Mouse (Mus musculus): ENCODE data around the gene Faxc. TPM values are rescaled to one million over a fixed set of nuclear protein-coding genes. Genes with fewer than 3 reads are reported as not detected.

The Faxc gene
- polyA plus RNA-seq (2015; fragmentation: Nextera tagmentation; extraction: Ambion mirVana) = 1.5 and 1.7 TPM in 2 replicates

DNA sequence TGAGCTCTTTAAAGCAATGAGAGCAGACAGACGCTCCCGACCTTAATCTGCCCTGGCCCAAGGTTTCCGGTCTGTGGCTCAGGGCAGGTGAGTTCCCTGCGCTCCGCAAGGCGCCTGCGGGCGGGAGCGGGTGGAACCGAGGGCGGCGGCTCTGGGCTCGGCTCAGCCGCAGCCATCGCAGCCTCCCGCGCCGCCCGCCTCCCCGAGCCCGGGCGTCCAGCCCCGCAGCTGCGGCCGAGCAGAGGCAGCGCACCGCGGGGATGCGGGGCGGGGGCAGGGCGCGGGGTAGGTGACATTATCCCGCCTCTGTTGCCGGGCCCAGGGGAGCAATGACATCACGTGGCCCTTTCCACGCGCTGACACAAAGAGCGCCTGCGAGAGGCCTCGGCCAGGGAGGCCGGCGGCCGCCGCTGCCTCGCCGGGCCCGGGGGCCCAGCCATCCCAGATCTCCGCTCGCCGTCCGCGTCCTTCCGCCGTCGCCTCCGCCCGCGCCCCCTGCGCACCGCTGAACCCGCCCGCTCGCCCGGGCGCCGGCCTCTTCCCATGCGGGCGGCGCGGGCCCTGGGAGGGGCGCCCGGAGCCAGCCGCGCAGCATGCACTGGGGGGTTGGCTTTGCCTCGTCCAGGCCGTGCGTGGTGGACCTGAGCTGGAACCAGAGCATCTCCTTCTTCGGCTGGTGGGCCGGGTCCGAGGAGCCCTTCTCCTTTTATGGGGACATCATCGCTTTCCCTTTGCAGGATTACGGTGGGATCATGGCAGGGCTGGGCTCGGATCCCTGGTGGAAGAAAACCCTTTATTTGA is at the start of gene Faxc:
Faxc (plus strand) TSS at position 359 of the 801 bp plus-strand sequence.
- WGBS = under 1% methylated on average over 70 of the region's 83 CpGs
- ATAC-seq (ENCODE audit: low FRiP score, low TSS enrichment) = peak; percentile 83
- Histone ChIP-seq H3K4me2 (replicated peaks; ENCODE audit: low read depth) (peak within 1 kb of the TSS; percentile 98), H3K4me1 (replicated peaks; ENCODE audit: control insufficient read depth, insufficient read depth) (no peaks in the 10 kb centered on the region), H3K36me3 (ENCODE audit: control insufficient read depth, insufficient read depth, low read length) (no peaks in the 10 kb centered on the region), H3K4me3 (ENCODE audit: low read depth, low read length) (peak within 1 kb of the TSS; percentile 73), H3K27ac (replicated peaks) (peak within 1 kb of the TSS; percentile 86), H3K27me3 (ENCODE audit: control insufficient read depth, insufficient read depth, low read length) (no peaks in the 10 kb centered on the region), H3K9ac (ENCODE audit: low read length) (peak within 1 kb of the TSS; percentile 87), H3K9me3 (ENCODE audit: control insufficient read depth, low read length) (no peaks in the 10 kb centered on the region)
- no peak for TF ChIP-seq EP300 (optimal IDR thresholded peaks at IDR 0.05)
- no peak for TF ChIP-seq CTCF (IDR thresholded peaks at IDR 0.05; ENCODE audit: low read depth)
- DNase-seq (ENCODE audit: low spot score) = peak; percentile 57

DNA sequence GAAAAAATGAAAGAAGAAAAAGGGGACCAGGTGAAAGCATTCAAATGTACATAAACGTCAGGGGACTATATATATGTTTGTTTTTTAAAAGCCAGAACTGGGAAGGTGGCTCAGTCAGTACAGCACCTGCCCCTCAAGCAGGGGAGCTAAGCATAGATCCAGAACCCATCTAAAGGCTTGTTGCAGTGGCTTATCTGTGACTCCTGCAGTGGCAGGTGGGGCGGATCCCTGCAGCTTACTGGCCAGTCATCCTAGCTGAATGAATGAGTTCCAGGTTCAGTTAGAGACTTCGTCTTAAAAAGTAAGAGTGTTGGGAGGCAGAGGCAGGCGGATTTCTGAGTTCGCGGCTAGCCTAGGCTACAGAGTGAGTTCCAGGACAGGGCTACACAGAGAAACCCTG is 48.3 kb upstream of the Faxc start:
- Histone ChIP-seq H3K9ac (ENCODE audit: low read length) (no peak overlapping the region), H3K4me2 (replicated peaks; ENCODE audit: low read depth) (no peak overlapping the region), H3K36me3 (ENCODE audit: control insufficient read depth, insufficient read depth, low read length) (no peaks in the 10 kb centered on the region), H3K4me1 (replicated peaks; ENCODE audit: control insufficient read depth, insufficient read depth) (no peaks in the 10 kb centered on the region), H3K9me3 (ENCODE audit: control insufficient read depth, low read length) (no peaks in the 10 kb centered on the region), H3K27ac (replicated peaks) (no peak overlapping the region), H3K27me3 (ENCODE audit: control insufficient read depth, insufficient read depth, low read length) (no peaks in the 10 kb centered on the region), H3K4me3 (ENCODE audit: low read depth, low read length) (no peak overlapping the region)
- TF ChIP-seq EP300 (optimal IDR thresholded peaks at IDR 0.05) = no peak
- no peak for TF ChIP-seq CTCF (IDR thresholded peaks at IDR 0.05; ENCODE audit: low read depth)
- ATAC-seq (ENCODE audit: low FRiP score, low TSS enrichment) (no peak), DNase-seq (ENCODE audit: low spot score) (no peak)
- WGBS = 95% methylated on average over 6 of the region's 6 CpGs

DNA sequence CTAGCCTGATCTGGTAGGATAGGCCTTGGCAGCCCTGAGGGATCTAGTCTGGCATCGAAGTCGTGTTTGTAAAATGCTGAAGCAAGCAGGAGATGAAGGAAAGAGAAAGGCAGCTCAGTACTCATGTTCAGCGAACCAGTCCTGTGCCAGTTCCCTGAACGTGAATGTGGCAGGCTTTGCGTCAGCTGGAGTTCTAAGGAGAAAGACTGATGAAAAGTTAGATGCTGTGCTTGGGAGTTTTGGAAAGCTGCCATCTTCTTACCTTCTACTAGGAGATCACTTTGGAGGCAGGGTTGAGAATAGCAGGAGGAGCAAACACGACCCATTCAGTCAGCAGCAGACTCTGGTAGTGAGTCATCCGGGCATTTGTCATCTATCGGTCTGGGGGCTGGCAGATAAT is 45.3 kb upstream of the Faxc start:
- DNase-seq (ENCODE audit: low spot score) (no peak), ATAC-seq (ENCODE audit: low FRiP score, low TSS enrichment) (no peak)
- 49% methylated on average over 8 of the region's 8 CpGs for WGBS
- Histone ChIP-seq H3K4me2 (replicated peaks; ENCODE audit: low read depth) (no peak overlapping the region), H3K9me3 (ENCODE audit: control insufficient read depth, low read length) (no peaks in the 10 kb centered on the region), H3K27ac (replicated peaks) (no peak overlapping the region), H3K4me1 (replicated peaks; ENCODE audit: control insufficient read depth, insufficient read depth) (no peaks in the 10 kb centered on the region), H3K27me3 (ENCODE audit: control insufficient read depth, insufficient read depth, low read length) (no peaks in the 10 kb centered on the region), H3K4me3 (ENCODE audit: low read depth, low read length) (no peak overlapping the region), H3K9ac (ENCODE audit: low read length) (no peak overlapping the region), H3K36me3 (ENCODE audit: control insufficient read depth, insufficient read depth, low read length) (no peaks in the 10 kb centered on the region)
- no peak for TF ChIP-seq EP300 (optimal IDR thresholded peaks at IDR 0.05)
- no peak for TF ChIP-seq CTCF (IDR thresholded peaks at IDR 0.05; ENCODE audit: low read depth)

- 7% methylated on average over 23 of the region's 23 CpGs for WGBS
These were observed 872 bp downstream of the Faxc start for GRCm38 (mm10) chr4:21931772-21932630.

DNA sequence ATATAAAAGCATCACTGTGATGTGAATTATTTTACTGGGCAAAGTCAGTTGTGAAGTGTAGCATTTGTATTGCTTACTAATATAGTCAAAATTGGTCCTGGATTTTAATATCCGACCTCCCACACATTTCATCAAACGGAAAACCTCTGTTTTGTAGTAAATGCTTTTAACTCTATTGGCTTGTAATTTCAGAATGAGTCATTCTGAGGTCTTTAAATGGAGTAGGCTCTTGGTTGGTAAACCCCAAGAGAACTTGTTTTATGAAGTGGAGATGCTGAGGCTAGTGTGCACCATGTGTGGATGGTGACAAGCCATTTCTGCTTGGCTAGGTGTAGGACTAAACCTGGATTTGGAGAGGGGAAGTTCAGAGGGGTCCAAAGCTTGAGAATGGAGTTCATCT is 4.2 kb downstream of the Faxc start:
- Histone ChIP-seq H3K4me3 (ENCODE audit: low read depth, low read length) (no peak overlapping the region), H3K4me1 (replicated peaks; ENCODE audit: control insufficient read depth, insufficient read depth) (no peaks in the 10 kb centered on the region), H3K27me3 (ENCODE audit: control insufficient read depth, insufficient read depth, low read length) (no peaks in the 10 kb centered on the region), H3K27ac (replicated peaks) (no peak overlapping the region), H3K9ac (ENCODE audit: low read length) (no peak overlapping the region), H3K9me3 (ENCODE audit: control insufficient read depth, low read length) (no peaks in the 10 kb centered on the region), H3K36me3 (ENCODE audit: control insufficient read depth, insufficient read depth, low read length) (no peaks in the 10 kb centered on the region), H3K4me2 (replicated peaks; ENCODE audit: low read depth) (no peak overlapping the region)
- TF ChIP-seq EP300 (optimal IDR thresholded peaks at IDR 0.05) = no peak
- no peak for TF ChIP-seq CTCF (IDR thresholded peaks at IDR 0.05; ENCODE audit: low read depth)
- 86% methylated on average over 2 of the region's 2 CpGs for WGBS
- no peak for DNase-seq (ENCODE audit: low spot score)
- ATAC-seq (ENCODE audit: low FRiP score, low TSS enrichment) = no peak

More at GRCm38 (mm10) chr4:21931772-21932630, 872 bp downstream of the Faxc start:
- H3K4me3 ChIP-seq (ENCODE audit: low read depth, low read length) = peak overlapping the region; percentile 73
- no peaks in the 10 kb centered on the region for H3K27me3 ChIP-seq (ENCODE audit: control insufficient read depth, insufficient read depth, low read length)
- no peaks in the 10 kb centered on the region for H3K4me1 ChIP-seq (replicated peaks; ENCODE audit: control insufficient read depth, insufficient read depth)
- peak overlapping the region; percentile 86 for H3K27ac ChIP-seq (replicated peaks)
- peak overlapping the region; percentile 87 for H3K9ac ChIP-seq (ENCODE audit: low read length)
- ATAC-seq (ENCODE audit: low FRiP score, low TSS enrichment) (no peak; the same call in 1 of the 2 replicates), DNase-seq (ENCODE audit: low spot score) (no peak)
- TF ChIP-seq EP300 (optimal IDR thresholded peaks at IDR 0.05) (no peak), CTCF (IDR thresholded peaks at IDR 0.05; ENCODE audit: low read depth) (no peak)
- no peaks in the 10 kb centered on the region for H3K9me3 ChIP-seq (ENCODE audit: control insufficient read depth, low read length)
- peak overlapping the region; percentile 98 for H3K4me2 ChIP-seq (replicated peaks; ENCODE audit: low read depth)
- H3K36me3 ChIP-seq (ENCODE audit: control insufficient read depth, insufficient read depth, low read length) = no peaks in the 10 kb centered on the region

All from stomach, postnatal 0 days (tissue).